Mouse (Mus musculus): ENCODE results near the gene Pkp1. TPM values are rescaled to one million over a fixed set of nuclear protein-coding genes. Genes with fewer than 3 reads are reported as not detected.

Pkp1 gene
- total RNA-seq (2021), result not detected

- no peak for DNase-seq (ENCODE audit: low spot score)
- intact Hi-C loops (cut with DNase I), result no loop called here
Observed at GRCm38 (mm10) chr1:135918644-135919407, at the start of gene Pkp1. Pkp1 (minus strand) TSS chr1:135919207.

- intact Hi-C loops (cut with DNase I), result no loop called here
- no peak for DNase-seq (ENCODE audit: low spot score)
Observed at GRCm38 (mm10) chr1:135967739-135968138, 48.7 kb upstream of the Pkp1 start.

GRCm38 (mm10) chr1:135964561-135964960, 45.6 kb upstream of the Pkp1 start:
- intact Hi-C loops (cut with DNase I), result no loop called here
- no peak for DNase-seq (ENCODE audit: low spot score)

- no peak for DNase-seq (ENCODE audit: low spot score)
- intact Hi-C loops (cut with DNase I), result no loop called here
Observed at GRCm38 (mm10) chr1:135963177-135963576, 44.2 kb upstream of the Pkp1 start.

- intact Hi-C loops (cut with DNase I), result no loop called here
Observed at GRCm38 (mm10) chr1:135958483-135958882, 39.5 kb upstream of the Pkp1 start.

GRCm38 (mm10) chr1:135948871-135949270, 29.9 kb upstream of the Pkp1 start:
- intact Hi-C loops (cut with DNase I), result no loop called here
- no peak for DNase-seq (ENCODE audit: low spot score)

More at GRCm38 (mm10) chr1:135958483-135958882, 39.5 kb upstream of the Pkp1 start:
- DNase-seq (ENCODE audit: low spot score), result no peak

GRCm38 (mm10) chr1:135946247-135946646, 27.2 kb upstream of the Pkp1 start:
- no peak for DNase-seq (ENCODE audit: low spot score)
- intact Hi-C loops (cut with DNase I), result no loop called here

- no peak for DNase-seq (ENCODE audit: low spot score)
- intact Hi-C loops (cut with DNase I), result no loop called here
Observed at GRCm38 (mm10) chr1:135945711-135946110, 26.7 kb upstream of the Pkp1 start.

- DNase-seq (ENCODE audit: low spot score), result peak; percentile 9
- intact Hi-C loops (cut with DNase I), result loop anchor here (1.0 kb wide), 1 partner anchor 79 kb away; no protein-coding TSS in a partner anchor
Observed at GRCm38 (mm10) chr1:135944526-135945259, 25.7 kb upstream of the Pkp1 start.

GRCm38 (mm10) chr1:135943713-135944112, 24.7 kb upstream of the Pkp1 start:
- intact Hi-C loops (cut with DNase I), result loop anchor here (1.0 kb wide), 1 partner anchor 78 kb away; no protein-coding TSS in a partner anchor
- no peak for DNase-seq (ENCODE audit: low spot score)

GRCm38 (mm10) chr1:135942116-135942515, 23.1 kb upstream of the Pkp1 start:
- DNase-seq (ENCODE audit: low spot score), result no peak
- intact Hi-C loops (cut with DNase I), result no loop called here

GRCm38 (mm10) chr1:135941259-135942006, 22.4 kb upstream of the Pkp1 start:
- no peak for DNase-seq (ENCODE audit: low spot score)
- intact Hi-C loops (cut with DNase I), result no loop called here

GRCm38 (mm10) chr1:135936091-135936490, 17.1 kb upstream of the Pkp1 start:
- intact Hi-C loops (cut with DNase I), result no loop called here
- DNase-seq (ENCODE audit: low spot score), result no peak

- no peak for DNase-seq (ENCODE audit: low spot score)
- intact Hi-C loops (cut with DNase I), result no loop called here
Observed at GRCm38 (mm10) chr1:135933704-135934293, 14.8 kb upstream of the Pkp1 start.

GRCm38 (mm10) chr1:135929876-135930275, 10.9 kb upstream of the Pkp1 start:
- DNase-seq (ENCODE audit: low spot score), result no peak
- intact Hi-C loops (cut with DNase I), result no loop called here

- no peak for DNase-seq (ENCODE audit: low spot score)
- intact Hi-C loops (cut with DNase I), result no loop called here
Observed at GRCm38 (mm10) chr1:135925848-135926247, 6.8 kb upstream of the Pkp1 start.

- intact Hi-C loops (cut with DNase I), result no loop called here
- DNase-seq (ENCODE audit: low spot score), result no peak
Observed at GRCm38 (mm10) chr1:135924377-135924994, 5.5 kb upstream of the Pkp1 start.

GRCm38 (mm10) chr1:135923229-135923628, 4.2 kb upstream of the Pkp1 start:
- intact Hi-C loops (cut with DNase I), result no loop called here
- DNase-seq (ENCODE audit: low spot score), result no peak

- DNase-seq (ENCODE audit: low spot score), result no peak
- intact Hi-C loops (cut with DNase I), result no loop called here
Observed at GRCm38 (mm10) chr1:135917206-135917605, 1.8 kb downstream of the Pkp1 start.

Data from heart, postnatal 25 days (tissue).